Mouse (Mus musculus) limb, embryonic 11.5 days (tissue): Measurements from ENCODE around the gene Cyp26a1. TPM values are rescaled to one million over a fixed set of nuclear protein-coding genes. Genes with fewer than 3 reads are reported as not detected.

Experiments
- ATAC-seq: fragments of 200-750 bp; cut with Nextera tagmentation; 2 replicates; pipeline ENCODE4 v1.8.0; 2017; ENCODE audit warnings: low read depth; ENCODE audit not compliant: insufficient number of reproducible peaks, low FRiP score, low TSS enrichment
- DNase-seq: peaks from one replicate; pipeline ENCODE4 v3.0.0-alpha.2; 2015; ENCODE audit warnings: low spot score
- H3K27ac ChIP-seq: fragments of 300-500 bp; sonication (generic); replicated peaks from 2 replicates; pipeline ENCODE4 v1.5.1; 2014; ENCODE audit warnings: low read depth, mild to moderate bottlenecking, low read length
- H3K27me3 ChIP-seq: fragments of 300-500 bp; sonication (generic); 2 replicates; pipeline ENCODE4 v1.6.1; 2014; ENCODE audit warnings: mild to moderate bottlenecking, low read length, mixed read lengths; ENCODE audit not compliant: control insufficient read depth, insufficient read depth
- H3K36me3 ChIP-seq: fragments of 300-500 bp; sonication (generic); 2 replicates; pipeline ENCODE4 v1.6.1; 2014; ENCODE audit warnings: mild to moderate bottlenecking, low read length, moderate library complexity, mixed read lengths; ENCODE audit not compliant: control insufficient read depth, insufficient read depth
- H3K4me1 ChIP-seq: fragments of 300-500 bp; sonication (generic); 2 replicates; pipeline ENCODE4 v1.6.1; 2014; ENCODE audit warnings: low read length, mixed read lengths; ENCODE audit not compliant: control insufficient read depth, insufficient read depth
- H3K4me2 ChIP-seq: fragments of 300-500 bp; sonication (generic); 2 replicates; pipeline ENCODE4 v1.6.1; 2014; ENCODE audit warnings: low read depth, mild to moderate bottlenecking, moderate library complexity; ENCODE audit not compliant: severe bottlenecking
- H3K4me3 ChIP-seq: fragments of 300-500 bp; sonication (generic); 2 replicates; pipeline ENCODE4 v1.5.1; 2014; ENCODE audit warnings: low read depth, low read length
- H3K9ac ChIP-seq: fragments of 300-500 bp; sonication (generic); 2 replicates; pipeline ENCODE4 v1.6.1; 2014; ENCODE audit warnings: mild to moderate bottlenecking, low read length
- H3K9me3 ChIP-seq: fragments of 300-500 bp; sonication (generic); 2 replicates; pipeline ENCODE4 v1.6.1; 2016; ENCODE audit warnings: low read length; ENCODE audit not compliant: control insufficient read depth
- WGBS: fragments of 180-500 bp; shearing (Covaris S2); extraction: QIAGEN DNeasy Blood & Tissue Kit; methylation state at CpG from one replicate; pipeline ENCODE4 v1.1.7; 2014; 5-methylcytosine and 5-hydroxymethylcytosine counted together
- polyA plus RNA-seq: library from polyadenylated mRNA; unstranded; fragments of >200 nt; fragmentation: Nextera tagmentation; extraction: Ambion mirVana; gene quantifications from 2 replicates; pipeline ENCODE4 v1.2.1, GENCODE M21; 2014

The Cyp26a1 gene
- polyA plus RNA-seq, 1 experiment from 2014 or later: 5.0 TPM

DNA sequence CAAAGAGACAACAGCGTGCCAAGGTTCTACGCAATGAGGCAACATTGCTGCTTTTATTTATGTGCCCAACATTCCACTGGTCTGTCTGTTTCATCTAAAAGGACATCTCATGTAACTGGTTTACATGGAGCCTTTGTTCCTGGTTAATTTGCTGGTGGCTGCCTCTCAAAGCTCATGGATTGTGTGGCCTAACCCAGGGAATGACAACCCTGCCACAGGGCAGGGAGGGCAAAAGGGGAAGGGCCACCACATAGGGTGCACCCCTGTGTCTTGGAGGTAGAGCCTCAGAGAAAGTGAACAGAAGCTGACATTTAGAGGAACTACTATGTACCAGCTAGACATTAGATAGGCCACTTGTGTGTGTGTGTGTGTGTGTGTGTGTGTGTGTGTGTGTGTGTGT lies 29.8 kb downstream of the Cyp26a1 start:
- ATAC-seq: no peak
- Histone ChIP-seq H3K27ac (no peak overlapping the region), H3K4me1 (no peaks in the 10 kb centered on the region), H3K27me3 (no peaks in the 10 kb centered on the region), H3K4me3 (no peak overlapping the region), H3K4me2 (no peak overlapping the region), H3K9ac (no peak overlapping the region), H3K9me3 (no peaks in the 10 kb centered on the region), H3K36me3 (no peaks in the 10 kb centered on the region)
- 94% methylated on average over 2 of the region's 2 CpGs for WGBS
- no peak for DNase-seq

DNA sequence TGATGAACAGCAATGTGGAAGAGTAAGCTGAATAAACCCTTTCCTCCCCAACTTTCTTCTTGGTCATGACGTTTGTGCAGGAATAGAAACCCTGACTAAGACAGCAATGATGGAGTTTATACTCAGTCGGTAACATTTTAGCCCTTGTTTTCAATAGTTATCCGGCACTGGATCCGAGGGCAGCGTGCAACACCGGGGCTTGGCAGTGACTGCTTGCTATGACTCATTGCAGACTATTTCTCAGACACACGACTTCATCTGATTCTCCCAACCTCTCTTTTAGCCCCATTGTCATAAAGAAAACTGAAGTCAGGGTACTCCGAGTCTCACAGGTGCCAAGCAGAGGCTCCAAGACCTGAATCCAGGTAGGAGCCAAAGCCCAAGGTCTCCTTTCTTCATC lies 37.8 kb downstream of the Cyp26a1 start:
- WGBS: 88% methylated on average over 8 of the region's 8 CpGs
- no peaks in the 10 kb centered on the region for H3K27me3 ChIP-seq
- H3K27ac ChIP-seq: no peak overlapping the region
- DNase-seq (no peak), ATAC-seq (no peak)
- no peak overlapping the region for H3K4me3 ChIP-seq
- no peaks in the 10 kb centered on the region for H3K4me1 ChIP-seq
- H3K4me2 ChIP-seq: no peak overlapping the region
- no peaks in the 10 kb centered on the region for H3K36me3 ChIP-seq
- no peak overlapping the region for H3K9ac ChIP-seq
- H3K9me3 ChIP-seq: no peaks in the 10 kb centered on the region

DNA sequence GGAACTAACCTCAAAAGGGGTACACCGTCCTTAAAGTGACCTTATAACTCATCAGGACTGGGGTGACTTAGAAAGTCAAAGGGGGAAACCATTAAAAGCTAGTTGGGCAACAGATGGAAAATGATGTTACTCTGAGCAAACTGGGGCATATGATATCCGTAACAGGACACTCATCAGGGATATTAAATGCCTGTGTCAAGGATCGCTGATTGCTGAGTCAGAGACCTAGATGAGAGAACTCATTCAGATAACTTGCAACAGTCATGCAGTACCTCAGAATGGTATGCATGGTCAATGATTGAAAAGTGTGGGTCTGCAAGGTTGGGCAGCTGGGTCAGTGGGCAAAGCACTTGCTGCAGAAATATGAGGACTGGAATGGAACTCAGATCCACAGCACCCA lies 41.0 kb downstream of the Cyp26a1 start:
- WGBS: 89% methylated on average over 3 of the region's 3 CpGs
- Histone ChIP-seq H3K27ac (no peak overlapping the region), H3K4me1 (no peaks in the 10 kb centered on the region), H3K9ac (no peak overlapping the region), H3K4me3 (no peak overlapping the region), H3K36me3 (no peaks in the 10 kb centered on the region), H3K27me3 (no peaks in the 10 kb centered on the region), H3K4me2 (no peak overlapping the region), H3K9me3 (no peaks in the 10 kb centered on the region)
- no peak for DNase-seq
- no peak for ATAC-seq

DNA sequence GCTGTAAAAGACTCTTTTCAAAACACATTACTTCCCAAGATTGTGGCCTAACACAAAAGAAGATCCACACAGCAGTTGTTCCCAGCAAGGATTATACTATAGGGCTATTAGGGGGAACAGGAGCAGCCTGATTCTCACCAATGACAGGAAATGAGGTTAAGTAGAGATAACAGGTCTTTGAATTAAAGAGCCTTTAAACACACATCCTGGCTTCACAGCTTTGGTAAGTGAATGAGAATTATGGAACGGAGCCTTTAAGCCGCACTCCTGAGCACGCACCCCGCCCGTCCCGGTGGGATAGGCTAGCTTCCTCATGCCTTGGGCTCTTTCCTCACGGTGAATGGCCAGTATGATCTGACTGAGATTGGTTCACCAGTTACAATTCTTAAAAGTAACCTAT lies 42.4 kb downstream of the Cyp26a1 start:
- DNase-seq (no peak), ATAC-seq (no peak)
- no peak overlapping the region for H3K4me3 ChIP-seq
- no peaks in the 10 kb centered on the region for H3K36me3 ChIP-seq
- H3K27me3 ChIP-seq: no peaks in the 10 kb centered on the region
- H3K9ac ChIP-seq: no peak overlapping the region
- H3K4me1 ChIP-seq: no peaks in the 10 kb centered on the region
- no peak overlapping the region for H3K4me2 ChIP-seq
- no peaks in the 10 kb centered on the region for H3K9me3 ChIP-seq
- WGBS: 45% methylated on average over 7 of the region's 7 CpGs
- no peak overlapping the region for H3K27ac ChIP-seq

Other genes with a start within 250 kb of the Cyp26a1 start
- gene Exoc6, start 147.4 kb upstream of the Cyp26a1 start, polyA plus RNA-seq: 7.5 and 7.8 TPM in 2 replicates
- 0.21 TPM in 1 of 2 replicates, not detected in the other for gene Cyp26c1, start 12.2 kb upstream of the Cyp26a1 start, polyA plus RNA-seq